ENCODE assay signal across 26 mouse cellular contexts in the genomic region with DNA sequence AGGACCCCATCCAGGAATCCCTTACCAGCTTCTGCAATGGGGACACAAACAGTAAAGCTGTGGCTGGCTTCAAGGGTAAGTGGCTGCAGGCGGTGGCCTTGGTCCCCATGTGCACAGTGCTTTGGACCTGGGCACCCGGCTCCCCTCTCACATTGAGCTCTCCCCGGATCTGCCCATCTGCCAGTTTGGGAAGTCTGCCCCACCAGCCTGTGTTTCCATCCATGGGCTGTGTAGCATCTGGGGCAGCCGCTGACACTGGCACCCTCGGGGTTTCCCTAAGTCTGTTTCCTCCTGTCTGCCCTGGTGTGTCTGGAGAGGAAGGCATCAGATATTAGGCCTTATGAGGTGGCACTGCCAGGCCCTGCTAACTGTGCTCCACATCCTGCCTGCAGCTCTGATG. TPM values are rescaled to one million over a fixed set of nuclear protein-coding genes. Genes with fewer than 3 reads are reported as not detected.
"Had no signal": no experiment of that assay in that cellular context is flagged by ENCODE, and none has a peak within 500 bp of the region (broad histone marks: within the 10 kb centered on the region; RNA-seq: fewer than 3 reads in every experiment).

No protein-coding gene starts in this region.

- H3K4me3 ChIP-seq: liver, embryonic 13.5 days; midbrain, embryonic 10.5 days; midbrain, embryonic 13.5 days; myocyte; neural tube, embryonic 15.5 days had no signal

- H3K27ac ChIP-seq: midbrain, embryonic 10.5 days; midbrain, embryonic 13.5 days; neural tube, embryonic 15.5 days; stomach, postnatal 0 days had no signal

- H3K9ac ChIP-seq: liver, embryonic 13.5 days; midbrain, embryonic 13.5 days; neural tube, embryonic 15.5 days had no signal

- H3K4me2 ChIP-seq: liver, embryonic 13.5 days; midbrain, embryonic 13.5 days; neural tube, embryonic 15.5 days had no signal

- H3K9me3 ChIP-seq: liver, embryonic 13.5 days; midbrain, embryonic 10.5 days; midbrain, embryonic 13.5 days; neural tube, embryonic 15.5 days had no signal

- ATAC-seq: midbrain, embryonic 13.5 days; midbrain, embryonic 16.5 days had no signal

- H3K4me1 ChIP-seq: midbrain, embryonic 13.5 days had no signal

- DNase-seq: kidney, adult 18-20 months; kidney, adult 9 months; kidney, postnatal 14 days; kidney, postnatal 4 days; liver, embryonic 13.5 days; lung, adult 2 months; lung, postnatal 14 days; lung, postnatal 4 days; right cerebral cortex, adult 18-20 months; right cerebral cortex, postnatal 14 days; right cerebral cortex, postnatal 4 days; thymus, adult 2 months; thymus, postnatal 14 days had no signal

RNA-seq across cellular contexts. Expression of gene Smim5, which starts 11.7 kb away (rescaled TPM):
- total RNA-seq: liver, adult 2 months had no signal

RNA-seq across cellular contexts. Expression of gene Smim6, which starts 23.8 kb away (rescaled TPM):
- total RNA-seq: layer of hippocampus, adult 18-20 months; layer of hippocampus, postnatal 14 days; left cerebral cortex, adult 8-10 months; left cerebral cortex, postnatal 14 days; monocyte, adult 5-6 weeks had no signal
- polyA plus RNA-seq: neural tube, embryonic 11.5 days had no signal

RNA-seq across cellular contexts. Expression of gene Myo15b, which starts 29.8 kb away (rescaled TPM):
- total RNA-seq: monocyte, adult 5-6 weeks had no signal
- polyA plus RNA-seq: midbrain, embryonic 16.5 days had no signal
